Mouse (Mus musculus): ENCODE data around the gene Mthfsl. TPM values are rescaled to one million over a fixed set of nuclear protein-coding genes. Genes with fewer than 3 reads are reported as not detected.

The Mthfsl gene
- polyA plus RNA-seq, 1 experiment, result 10.4 TPM

Other genes starting within 250 kb of the Mthfsl start
- 314 and 327 TPM in 2 replicates for gene Syncrip, start 237.7 kb downstream of the Mthfsl start, polyA plus RNA-seq (2011; ENCODE audit: insufficient read depth, insufficient read length, low read depth, missing spikeins)
- 7.9 and 11.5 TPM in 2 replicates for gene Zfp949, start 172.3 kb downstream of the Mthfsl start, polyA plus RNA-seq (2011; ENCODE audit: insufficient read depth, insufficient read length, low read depth, missing spikeins)
- gene Trim43a, start 139.4 kb downstream of the Mthfsl start, polyA plus RNA-seq (2011; ENCODE audit: insufficient read depth, insufficient read length, low read depth, missing spikeins), result not detected in 2 replicates
- not detected in 2 replicates for gene Bcl2a1d, start 11.6 kb upstream of the Mthfsl start, polyA plus RNA-seq (2011; ENCODE audit: insufficient read depth, insufficient read length, low read depth, missing spikeins)
- gene Trim43c, start 118.9 kb upstream of the Mthfsl start, polyA plus RNA-seq (2011; ENCODE audit: insufficient read depth, insufficient read length, low read depth, missing spikeins), result not detected in 2 replicates
- gene Bcl2a1a, start 236.6 kb upstream of the Mthfsl start, polyA plus RNA-seq (2011; ENCODE audit: insufficient read depth, insufficient read length, low read depth, missing spikeins), result not detected in 2 replicates

Data from ES-Bruce4 (cell line).